Mouse (Mus musculus) olfactory bulb, adult 2 months (tissue): ENCODE measurements around the gene Rad51b.

Source experiments
- CTCF ChIP-seq: fragments of 200-500 bp; IDR thresholded peaks from 2 replicates; pipeline ENCODE4 v1.5.1; 2012; ENCODE audit warnings: low read depth, mild to moderate bottlenecking, low read length, moderate library complexity; ENCODE audit not compliant: insufficient read depth
- POLR2A ChIP-seq: fragments of 200-500 bp; IDR thresholded peaks from 2 replicates; pipeline ENCODE4 v1.6.1; 2012; ENCODE audit warnings: mild to moderate bottlenecking, low read depth, low read length, moderate library complexity; ENCODE audit not compliant: insufficient read depth

DNA sequence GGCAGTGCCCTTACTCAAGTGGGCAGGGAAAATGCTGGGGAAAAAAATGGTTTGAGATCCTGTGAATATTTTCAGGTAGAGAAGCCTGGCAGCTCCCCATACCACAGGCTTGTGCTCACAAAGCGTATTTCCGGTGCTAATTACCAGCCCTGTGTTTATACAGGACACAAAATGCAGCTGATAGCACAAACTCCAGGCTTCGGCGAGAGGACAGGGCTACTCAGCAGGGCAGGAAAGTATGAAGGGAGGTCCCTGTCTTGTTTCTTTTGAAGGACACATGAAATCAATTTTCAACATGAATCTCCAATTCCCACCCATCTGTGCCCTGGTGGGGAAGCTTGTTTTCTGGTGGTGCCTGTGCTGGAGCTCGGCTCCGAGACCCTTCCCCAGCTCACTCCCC lies 546.4 kb downstream of the Rad51b start:
- TF ChIP-seq CTCF = no peak
- no peak for TF ChIP-seq POLR2A
